Mouse (Mus musculus): Measurements from ENCODE around the gene Ifitm1.

- TF ChIP-seq GATA1 (IDR thresholded peaks at IDR 0.05; ENCODE audit: borderline replicate concordance, low read length) (no peak), FLI1 (IDR thresholded peaks at IDR 0.05; ENCODE audit: low read length) (no peak)
Measured at GRCm38 (mm10) chr7:140919911-140920310, 47.1 kb upstream of the Ifitm1 start.

Data from megakaryocyte, embryonic 14.5 days (primary cell).